Mouse (Mus musculus) ES-E14 (cell line): ENCODE measurements around the gene Zmiz1.

Source experiments
- CHD2 ChIP-seq: IDR thresholded peaks from 2 replicates; pipeline ENCODE4 v1.6.1; 2014; ENCODE audit warnings: mild to moderate bottlenecking, low read depth, low read length, inconsistent platforms
- HCFC1 ChIP-seq: IDR thresholded peaks from 2 replicates; pipeline ENCODE4 v1.6.1; 2012; ENCODE audit warnings: low read length, inconsistent platforms, borderline replicate concordance; ENCODE audit not compliant: insufficient read depth
- MAFK ChIP-seq: IDR thresholded peaks from 2 replicates; pipeline ENCODE4 v1.6.1; 2014; ENCODE audit warnings: mild to moderate bottlenecking, low read depth, low read length, inconsistent platforms; ENCODE audit not compliant: insufficient read depth
- ZC3H11A ChIP-seq: IDR thresholded peaks from 2 replicates; pipeline ENCODE4 v1.6.1; 2012; ENCODE audit warnings: low read depth, mild to moderate bottlenecking, inconsistent platforms, low read length, borderline replicate concordance
- ZNF384 ChIP-seq: IDR thresholded peaks from 2 replicates; pipeline ENCODE4 v1.6.1; 2012; ENCODE audit warnings: low read depth, low read length, inconsistent platforms

DNA sequence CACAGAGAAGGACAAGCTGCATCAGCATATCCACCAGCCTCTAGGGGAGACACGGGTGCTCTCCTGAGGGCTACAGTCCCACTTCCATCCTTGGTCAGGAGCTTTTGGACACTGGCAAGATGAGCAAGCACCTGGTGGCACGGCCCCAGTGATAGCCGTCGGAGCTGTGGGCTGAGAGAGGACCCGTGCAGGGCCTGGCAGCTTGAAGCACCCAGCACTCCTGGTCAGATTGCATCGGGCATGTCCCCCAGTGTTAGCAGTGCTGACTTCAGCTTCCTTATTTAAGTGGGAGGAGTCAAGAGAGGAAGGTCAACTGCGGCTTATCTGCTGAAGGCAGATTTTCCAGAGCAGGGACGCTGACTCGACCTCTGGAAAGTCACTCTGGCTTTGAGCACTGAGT is 175.3 kb downstream of the Zmiz1 start:
- TF ChIP-seq ZNF384 (no peak), HCFC1 (no peak), CHD2 (no peak), MAFK (no peak), ZC3H11A (no peak)
